Mouse (Mus musculus) megakaryocyte, embryonic 14.5 days (primary cell): ENCODE measurements around the gene Pate2. TPM values are rescaled to one million over a fixed set of nuclear protein-coding genes. Genes with fewer than 3 reads are reported as not detected.
"Not testable (repeated sequence)": the region's sequence is repeated elsewhere in the genome, so short reads cannot be mapped to it uniquely, and the experiment has no call there.

ENCODE experiments used
- H3K27me3 ChIP-seq: replicated peaks from 2 replicates; pipeline ENCODE3; 2012; ENCODE audit warnings: inconsistent platforms
- H3K36me3 ChIP-seq: replicated peaks from 2 replicates; pipeline ENCODE3; 2012; ENCODE audit warnings: low read length, inconsistent platforms, mixed read lengths
- H3K4me1 ChIP-seq: 2 replicates; pipeline ENCODE4 v1.6.1; 2012; ENCODE audit warnings: inconsistent platforms
- H3K4me3 ChIP-seq: replicated peaks from 2 replicates; pipeline ENCODE3; 2012; ENCODE audit warnings: moderate library complexity, mild to moderate bottlenecking, inconsistent platforms
- H3K9me3 ChIP-seq: 2 replicates; pipeline ENCODE4 v1.6.1; 2012; ENCODE audit warnings: inconsistent platforms
- FLI1 ChIP-seq: IDR thresholded peaks from 2 replicates; pipeline ENCODE4 v1.6.1; 2012; ENCODE audit warnings: low read length, inconsistent platforms, mixed read lengths
- GATA1 ChIP-seq: IDR thresholded peaks from 3 replicates; pipeline ENCODE4 v1.6.1; 2012; ENCODE audit warnings: mixed read lengths, low read length, inconsistent platforms, borderline replicate concordance
- polyA plus RNA-seq: library from polyadenylated mRNA; stranded (reverse); fragments of >175 nt; gene quantifications from 2 replicates; pipeline ENCODE4 v1.2.3, GENCODE M21; 2012; ENCODE audit warnings: low replicate concordance; ENCODE audit not compliant: insufficient read depth

The Pate2 gene
- polyA plus RNA-seq, 1 experiment: not detected

DNA sequence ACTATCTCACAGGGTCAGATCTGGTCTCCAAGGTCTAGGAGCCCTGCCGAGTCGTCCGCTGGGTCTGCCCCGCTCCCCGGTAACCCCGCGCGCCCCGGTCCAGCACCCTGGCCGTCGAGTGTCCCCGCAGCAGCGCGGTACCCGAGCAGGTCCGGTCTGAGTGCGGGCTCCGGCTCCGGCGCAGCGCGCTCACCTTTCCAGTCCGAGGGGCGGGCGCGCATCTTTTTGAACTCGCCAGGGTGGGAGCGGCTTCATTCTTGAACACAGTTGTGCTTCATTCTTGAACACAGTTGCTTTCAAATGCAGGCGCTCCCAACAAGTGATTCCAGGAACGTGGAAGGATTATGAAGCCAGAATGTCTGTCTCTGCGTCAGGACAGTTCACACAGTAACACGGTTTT, 4.3 kb downstream of the Pate2 start:
- Histone ChIP-seq H3K27me3 (peaks cover 16% of the 10 kb centered on the region), H3K36me3 (no peaks in the 10 kb centered on the region), H3K9me3 (peaks cover 4% of the 10 kb centered on the region; the same call in 1 of the 2 replicates), H3K4me1 (peaks cover 13% of the 10 kb centered on the region), H3K4me3 (peak overlapping the region; percentile 69)
- TF ChIP-seq GATA1 (no peak), FLI1 (no peak)

GRCm38 (mm10) chr9:35587674-35588073, 17.6 kb downstream of the Pate2 start:
- Histone ChIP-seq H3K27me3 (no peaks in the 10 kb centered on the region), H3K36me3 (no peaks in the 10 kb centered on the region), H3K4me1 (no peaks in the 10 kb centered on the region; the same call in 1 of the 2 replicates), H3K9me3 (0 out of 2 replicates have a peak, but pooled peaks cover 4% of the 10 kb centered on the region), H3K4me3 (no peak overlapping the region)
- TF ChIP-seq GATA1 (no peak), FLI1 (no peak)

- TF ChIP-seq FLI1: no peak
- no peak for TF ChIP-seq GATA1
- no peaks in the 10 kb centered on the region for H3K36me3 ChIP-seq
These were observed 22.8 kb downstream of the Pate2 start for GRCm38 (mm10) chr9:35592903-35593302.

GRCm38 (mm10) chr9:35607647-35608405, 37.7 kb downstream of the Pate2 start:
- H3K4me1 ChIP-seq: peaks cover 12% of the 10 kb centered on the region; the same call in 1 of the 2 replicates
- no peaks in the 10 kb centered on the region; the same call in 1 of the 2 replicates for H3K9me3 ChIP-seq
- no peaks in the 10 kb centered on the region for H3K27me3 ChIP-seq
- H3K36me3 ChIP-seq: no peaks in the 10 kb centered on the region
- H3K4me3 ChIP-seq: no peak overlapping the region
- TF ChIP-seq GATA1: no peak
- TF ChIP-seq FLI1: no peak

More at GRCm38 (mm10) chr9:35592903-35593302, 22.8 kb downstream of the Pate2 start:
- 0 out of 2 replicates have a peak, but pooled peaks cover 10% of the 10 kb centered on the region for H3K9me3 ChIP-seq
- no peaks in the 10 kb centered on the region for H3K27me3 ChIP-seq
- H3K4me3 ChIP-seq: no peak overlapping the region
- no peaks in the 10 kb centered on the region for H3K4me1 ChIP-seq

DNA sequence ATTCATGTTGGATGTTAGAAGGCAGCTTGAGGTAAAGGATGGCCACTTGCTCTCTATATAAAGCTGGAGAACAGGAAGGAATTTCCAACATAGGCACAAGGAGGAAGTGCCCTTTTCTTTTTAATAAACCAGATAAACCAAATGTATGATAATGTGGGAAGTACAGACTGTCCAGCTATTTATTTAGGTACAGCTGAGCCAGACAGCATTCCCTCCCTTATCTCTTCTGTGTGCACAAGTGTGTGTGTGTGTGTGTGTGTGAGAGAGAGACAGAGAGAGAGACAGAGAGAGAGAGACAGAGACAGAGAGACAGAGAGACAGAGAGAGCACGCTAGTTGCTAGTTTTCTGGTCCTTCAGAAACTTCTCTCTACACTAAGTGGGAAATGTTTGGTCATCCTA, 41.8 kb downstream of the Pate2 start, which contains the start of gene Pate4:
Gene Pate4, minus strand, starts transcription at position 101 of the 400 bp plus-strand sequence.
- no peak for TF ChIP-seq GATA1
- no peak for TF ChIP-seq FLI1
- Histone ChIP-seq H3K27me3 (no peaks in the 10 kb centered on the region), H3K36me3 (no peaks in the 10 kb centered on the region), H3K4me3 (no peak within 1 kb of the TSS), H3K9me3 (no peaks in the 10 kb centered on the region), H3K4me1 (peaks cover 13% of the 10 kb centered on the region; the same call in 1 of the 2 replicates)

DNA sequence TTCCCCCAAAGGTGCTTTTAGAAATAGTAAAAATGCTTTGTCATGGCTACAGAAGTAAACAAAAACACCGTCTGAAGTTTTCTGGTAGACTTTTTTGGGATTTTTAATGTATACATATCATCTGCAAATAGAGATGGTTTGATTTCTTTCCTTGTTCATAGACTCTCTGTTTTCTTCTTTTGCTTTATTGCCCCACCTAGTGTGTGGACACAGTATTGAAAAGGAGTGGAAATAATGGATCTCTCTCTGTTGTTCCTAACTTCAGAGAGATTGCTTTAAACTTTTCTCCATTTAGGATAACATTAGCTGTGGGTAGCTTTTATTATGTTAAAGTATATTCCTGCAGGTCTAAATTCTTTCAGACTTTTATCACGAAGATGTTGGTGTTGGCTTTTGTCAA, 43.9 kb downstream of the Pate2 start:
- peaks cover 13% of the 10 kb centered on the region; the same call in 1 of the 2 replicates for H3K4me1 ChIP-seq
- no peaks in the 10 kb centered on the region for H3K27me3 ChIP-seq
- no peak for TF ChIP-seq FLI1
- no peaks in the 10 kb centered on the region for H3K36me3 ChIP-seq
- no peak overlapping the region for H3K4me3 ChIP-seq
- H3K9me3 ChIP-seq: no peaks in the 10 kb centered on the region

- not testable (repeated sequence) for H3K27me3 ChIP-seq, H3K4me3 ChIP-seq
These were observed 46.7 kb downstream of the Pate2 start for GRCm38 (mm10) chr9:35616784-35617183.

GRCm38 (mm10) chr9:35632981-35633380, 62.9 kb downstream of the Pate2 start:
- Histone ChIP-seq H3K27me3 (no peaks in the 10 kb centered on the region), H3K4me1 (no peaks in the 10 kb centered on the region), H3K4me3 (no peak overlapping the region), H3K36me3 (no peaks in the 10 kb centered on the region), H3K9me3 (no peaks in the 10 kb centered on the region)
- TF ChIP-seq FLI1 (no peak), GATA1 (no peak)

More at GRCm38 (mm10) chr9:35616784-35617183, 46.7 kb downstream of the Pate2 start:
- peaks cover 11% of the 10 kb centered on the region; the same call in 1 of the 2 replicates for H3K4me1 ChIP-seq
- H3K36me3 ChIP-seq, H3K9me3 ChIP-seq: not testable (repeated sequence)

GRCm38 (mm10) chr9:35648102-35648501, 78.0 kb downstream of the Pate2 start, which contains the start of gene Pate3:
Gene Pate3 (minus strand): TSS chr9:35648202.
- no peak for TF ChIP-seq GATA1
- H3K36me3 ChIP-seq: no peaks in the 10 kb centered on the region
- no peak within 1 kb of the TSS for H3K4me3 ChIP-seq
- H3K9me3 ChIP-seq: peaks cover 6% of the 10 kb centered on the region; the same call in 1 of the 2 replicates
- H3K27me3 ChIP-seq: no peaks in the 10 kb centered on the region
- H3K4me1 ChIP-seq: no peaks in the 10 kb centered on the region

DNA sequence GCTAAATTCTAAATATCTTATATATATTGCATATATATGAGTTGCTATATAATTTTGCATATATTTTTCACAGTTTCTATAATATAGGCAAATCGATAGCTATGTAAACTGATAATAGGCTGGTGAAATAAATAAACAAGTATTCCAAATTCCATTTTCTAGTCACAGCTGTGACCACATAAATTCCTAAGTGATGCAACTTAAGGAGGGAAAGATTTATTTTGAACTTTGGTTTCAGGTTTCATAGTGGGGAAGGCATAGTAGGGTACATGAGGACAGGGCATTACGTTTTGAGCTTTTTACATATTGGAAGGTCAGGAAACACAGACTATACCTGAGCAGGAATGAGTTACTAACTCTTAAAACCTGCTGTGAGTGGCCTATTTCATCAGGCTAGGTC, 103.5 kb downstream of the Pate2 start:
- no peaks in the 10 kb centered on the region for H3K27me3 ChIP-seq
- H3K4me3 ChIP-seq: no peak overlapping the region
- no peak for TF ChIP-seq GATA1
- no peak for TF ChIP-seq FLI1
- no peaks in the 10 kb centered on the region for H3K36me3 ChIP-seq
- H3K9me3 ChIP-seq: no peaks in the 10 kb centered on the region
- no peaks in the 10 kb centered on the region for H3K4me1 ChIP-seq

DNA sequence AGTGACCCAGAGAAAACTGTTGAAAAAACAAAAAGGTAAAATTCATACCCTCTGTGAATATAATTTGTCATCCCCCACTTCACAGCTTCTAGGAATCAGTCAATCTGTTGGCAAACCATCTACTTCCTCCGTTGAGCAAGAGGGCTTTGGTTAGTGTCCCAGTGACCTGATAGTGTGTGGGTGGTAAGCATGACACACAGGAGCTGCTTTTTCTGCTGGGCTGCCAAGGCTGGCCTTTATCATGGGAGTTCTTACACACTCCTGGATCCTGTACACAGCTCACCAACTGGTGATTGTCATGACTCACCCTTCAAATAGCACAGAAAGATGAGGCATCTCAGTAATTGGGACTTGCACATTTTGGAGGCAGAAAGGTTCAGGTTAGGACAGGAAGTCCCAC, 116.9 kb downstream of the Pate2 start, which contains the start of gene Pate1:
Gene Pate1, minus strand, starts transcription at position 378 of the 400 bp plus-strand sequence.
- no peak for TF ChIP-seq GATA1
- TF ChIP-seq FLI1: no peak
- no peaks in the 10 kb centered on the region for H3K27me3 ChIP-seq
- H3K4me1 ChIP-seq: no peaks in the 10 kb centered on the region
- H3K4me3 ChIP-seq: no peak within 1 kb of the TSS
- no peaks in the 10 kb centered on the region for H3K9me3 ChIP-seq
- no peaks in the 10 kb centered on the region for H3K36me3 ChIP-seq
